Mouse (Mus musculus) spleen, adult 2 months (tissue): Measurements from ENCODE around the gene Ablim1.

Experiments
- CTCF ChIP-seq: fragments of 200-500 bp; IDR thresholded peaks from 2 replicates; pipeline ENCODE4 v1.5.1; 2011; ENCODE audit warnings: mild to moderate bottlenecking, inconsistent platforms; ENCODE audit not compliant: insufficient read depth, insufficient read length, insufficient replicate concordance; ENCODE audit errors: extremely low read depth
- POLR2A ChIP-seq: fragments of 200-500 bp; IDR thresholded peaks from 2 replicates; pipeline ENCODE4 v1.6.1; 2011; ENCODE audit warnings: low read depth, low read length, inconsistent platforms

GRCm38 (mm10) chr19:57095340-57095739 is 219.4 kb downstream of the Ablim1 start:
- no peak for TF ChIP-seq CTCF
- no peak for TF ChIP-seq POLR2A
